Mouse (Mus musculus) forebrain, embryonic 15.5 days (tissue): ENCODE measurements around the gene Rpp14. TPM values are rescaled to one million over a fixed set of nuclear protein-coding genes. Genes with fewer than 3 reads are reported as not detected.

Experiments used
- ATAC-seq: fragments of 200-750 bp; cut with Nextera tagmentation; replicated peaks from 2 replicates; pipeline ENCODE4 v1.8.0; 2017; ENCODE audit warnings: mild to moderate bottlenecking, moderate TSS enrichment, moderate library complexity
- H3K27ac ChIP-seq: fragments of 300-500 bp; sonication (generic); replicated peaks from 2 replicates; pipeline ENCODE4 v1.5.1; 2015; ENCODE audit warnings: mild to moderate bottlenecking, inconsistent platforms
- H3K27me3 ChIP-seq: fragments of 300-500 bp; sonication (generic); 2 replicates; pipeline ENCODE4 v1.6.1; 2015; ENCODE audit warnings: inconsistent platforms
- H3K36me3 ChIP-seq: fragments of 300-500 bp; sonication (generic); 2 replicates; pipeline ENCODE4 v1.6.1; 2015; ENCODE audit warnings: mild to moderate bottlenecking, inconsistent platforms
- H3K4me1 ChIP-seq: fragments of 300-500 bp; sonication (generic); 2 replicates; pipeline ENCODE4 v1.6.1; 2015; ENCODE audit warnings: inconsistent platforms
- H3K4me2 ChIP-seq: fragments of 300-500 bp; sonication (generic); replicated peaks from 2 replicates; pipeline ENCODE4 v1.6.1; 2015; ENCODE audit warnings: mild to moderate bottlenecking, inconsistent platforms
- H3K4me3 ChIP-seq: fragments of 300-500 bp; sonication (generic); 2 replicates; pipeline ENCODE4 v1.5.1; 2015; ENCODE audit warnings: mild to moderate bottlenecking, inconsistent platforms
- H3K9ac ChIP-seq: fragments of 300-500 bp; sonication (generic); replicated peaks from 2 replicates; pipeline ENCODE4 v1.6.1; 2015; ENCODE audit warnings: mild to moderate bottlenecking, inconsistent platforms
- H3K9me3 ChIP-seq: fragments of 300-500 bp; sonication (generic); 2 replicates; pipeline ENCODE4 v1.6.1; 2016; ENCODE audit warnings: inconsistent platforms
- WGBS: fragments of 180-500 bp; shearing (Covaris S2); methylation state at CpG from one replicate; pipeline ENCODE4 v1.1.7; 2015; ENCODE audit warnings: mixed read lengths; 5-methylcytosine and 5-hydroxymethylcytosine counted together
- polyA plus RNA-seq: library from polyadenylated mRNA; unstranded; fragments of >200 nt; fragmentation: Nextera tagmentation; extraction: Ambion mirVana; gene quantifications from 2 replicates; pipeline ENCODE4 v1.2.1, GENCODE M21; 2015

Gene Rpp14
- polyA plus RNA-seq, 1 experiment from 2014 or later: 50.1 TPM

GRCm38 (mm10) chr14:8062537-8063301, 17.4 kb upstream of the Rpp14 start:
- no peaks in the 10 kb centered on the region for H3K27me3 ChIP-seq
- no peak overlapping the region for H3K9ac ChIP-seq
- peak overlapping the region; percentile 31; the same call in 1 of the 2 replicates for H3K27ac ChIP-seq
- H3K36me3 ChIP-seq: no peaks in the 10 kb centered on the region
- no peak overlapping the region for H3K4me2 ChIP-seq
- 23% methylated on average over 3 of the region's 3 CpGs for WGBS
- H3K4me3 ChIP-seq: no peak overlapping the region
- no peaks in the 10 kb centered on the region for H3K9me3 ChIP-seq
- H3K4me1 ChIP-seq: no peaks in the 10 kb centered on the region
- ATAC-seq: peak; percentile 51; the same call in 1 of the 2 replicates

GRCm38 (mm10) chr14:8063835-8064785, 16.1 kb upstream of the Rpp14 start:
- WGBS: 94% methylated on average over 8 of the region's 8 CpGs
- H3K9ac ChIP-seq: no peak overlapping the region
- no peaks in the 10 kb centered on the region for H3K9me3 ChIP-seq
- ATAC-seq: no peak
- no peak overlapping the region for H3K4me3 ChIP-seq
- H3K36me3 ChIP-seq: no peaks in the 10 kb centered on the region
- no peaks in the 10 kb centered on the region for H3K27me3 ChIP-seq
- H3K4me1 ChIP-seq: no peaks in the 10 kb centered on the region
- no peak overlapping the region for H3K4me2 ChIP-seq
- H3K27ac ChIP-seq: no peak overlapping the region

- H3K27ac ChIP-seq: peak overlapping the region; percentile 91
- H3K4me1 ChIP-seq: peaks cover 18% of the 10 kb centered on the region
- peak overlapping the region; percentile 70 for H3K4me3 ChIP-seq
- peak overlapping the region; percentile 64 for H3K9ac ChIP-seq
- peak overlapping the region; percentile 83 for H3K4me2 ChIP-seq
- H3K9me3 ChIP-seq: no peaks in the 10 kb centered on the region
- 4% methylated on average over 11 of the region's 11 CpGs for WGBS
- peak; percentile 51 for ATAC-seq
- peaks cover 18% of the 10 kb centered on the region for H3K36me3 ChIP-seq
- no peaks in the 10 kb centered on the region for H3K27me3 ChIP-seq
These were observed 551 bp downstream of the Rpp14 start for GRCm38 (mm10) chr14:8080718-8081117.

- H3K4me2 ChIP-seq: no peak overlapping the region
- no peak overlapping the region for H3K4me3 ChIP-seq
- no peak for ATAC-seq
- H3K27ac ChIP-seq: no peak overlapping the region
- peaks cover 39% of the 10 kb centered on the region for H3K36me3 ChIP-seq
- H3K9me3 ChIP-seq: no peaks in the 10 kb centered on the region
- WGBS: 84% methylated on average over 1 of the region's 1 CpGs
- no peaks in the 10 kb centered on the region for H3K27me3 ChIP-seq
- no peak overlapping the region for H3K9ac ChIP-seq
- peaks cover 18% of the 10 kb centered on the region for H3K4me1 ChIP-seq
These were observed 2.8 kb downstream of the Rpp14 start for GRCm38 (mm10) chr14:8082949-8083348.

- 96% methylated on average over 2 of the region's 2 CpGs for WGBS
- no peak for ATAC-seq
- Histone ChIP-seq H3K4me1 (peaks cover 6% of the 10 kb centered on the region), H3K27me3 (no peaks in the 10 kb centered on the region), H3K4me2 (no peak overlapping the region), H3K9ac (no peak overlapping the region), H3K4me3 (no peak overlapping the region), H3K9me3 (no peaks in the 10 kb centered on the region), H3K36me3 (peaks cover 69% of the 10 kb centered on the region), H3K27ac (no peak overlapping the region)
These were observed 8.8 kb downstream of the Rpp14 start for GRCm38 (mm10) chr14:8089016-8089415.

GRCm38 (mm10) chr14:8092573-8092972, 12.4 kb downstream of the Rpp14 start:
- Histone ChIP-seq H3K4me3 (no peak overlapping the region), H3K9me3 (no peaks in the 10 kb centered on the region), H3K4me2 (no peak overlapping the region), H3K27me3 (no peaks in the 10 kb centered on the region), H3K4me1 (peaks cover 8% of the 10 kb centered on the region), H3K36me3 (peaks cover 36% of the 10 kb centered on the region), H3K27ac (no peak overlapping the region), H3K9ac (no peak overlapping the region)
- peak; percentile 39; the same call in 1 of the 2 replicates for ATAC-seq
- 93% methylated on average over 2 of the region's 2 CpGs for WGBS

GRCm38 (mm10) chr14:8093427-8093826, 13.3 kb downstream of the Rpp14 start:
- no peaks in the 10 kb centered on the region for H3K27me3 ChIP-seq
- no peak for ATAC-seq
- 39% methylated on average over 5 of the region's 5 CpGs for WGBS
- H3K9me3 ChIP-seq: no peaks in the 10 kb centered on the region
- peaks cover 31% of the 10 kb centered on the region for H3K36me3 ChIP-seq
- no peak overlapping the region for H3K4me2 ChIP-seq
- H3K4me1 ChIP-seq: peaks cover 12% of the 10 kb centered on the region
- H3K27ac ChIP-seq: 0 out of 2 replicates have a peak overlapping the region, but pooled peaks have one; percentile 19
- H3K9ac ChIP-seq: no peak overlapping the region
- H3K4me3 ChIP-seq: no peak overlapping the region

GRCm38 (mm10) chr14:8094931-8095561, 14.9 kb downstream of the Rpp14 start:
- no peak for ATAC-seq
- Histone ChIP-seq H3K27ac (no peak overlapping the region), H3K4me2 (no peak overlapping the region), H3K9ac (no peak overlapping the region), H3K9me3 (no peaks in the 10 kb centered on the region), H3K36me3 (peaks cover 15% of the 10 kb centered on the region), H3K4me3 (no peak overlapping the region), H3K4me1 (peaks cover 24% of the 10 kb centered on the region), H3K27me3 (no peaks in the 10 kb centered on the region)
- 51% methylated on average over 3 of the region's 3 CpGs for WGBS

- peaks cover 24% of the 10 kb centered on the region for H3K4me1 ChIP-seq
- no peak overlapping the region for H3K4me2 ChIP-seq
- H3K27me3 ChIP-seq: no peaks in the 10 kb centered on the region
- H3K9me3 ChIP-seq: no peaks in the 10 kb centered on the region
- no peak overlapping the region for H3K9ac ChIP-seq
- peaks cover 10% of the 10 kb centered on the region for H3K36me3 ChIP-seq
- no peak overlapping the region for H3K27ac ChIP-seq
- 78% methylated on average over 7 of the region's 7 CpGs for WGBS
- no peak overlapping the region for H3K4me3 ChIP-seq
- no peak for ATAC-seq
These were observed 15.4 kb downstream of the Rpp14 start for GRCm38 (mm10) chr14:8095562-8095950.

GRCm38 (mm10) chr14:8097978-8098686, 18.0 kb downstream of the Rpp14 start, which contains the start of gene Pxk:
Pxk (plus strand) TSS chr14:8098211.
- H3K9me3 ChIP-seq: no peaks in the 10 kb centered on the region
- peak within 1 kb of the TSS; percentile 73 for H3K27ac ChIP-seq
- H3K36me3 ChIP-seq: no peaks in the 10 kb centered on the region
- no peaks in the 10 kb centered on the region for H3K27me3 ChIP-seq
- peak within 1 kb of the TSS; percentile 71 for H3K9ac ChIP-seq
- peaks cover 33% of the 10 kb centered on the region for H3K4me1 ChIP-seq
- under 1% methylated on average over 81 of the region's 89 CpGs for WGBS
- H3K4me3 ChIP-seq: peak within 1 kb of the TSS; percentile 73
- peak; percentile 94 for ATAC-seq
- H3K4me2 ChIP-seq: peak within 1 kb of the TSS; percentile 59

- peak overlapping the region; percentile 59 for H3K4me2 ChIP-seq
- peak overlapping the region; percentile 73 for H3K4me3 ChIP-seq
- H3K36me3 ChIP-seq: no peaks in the 10 kb centered on the region
- no peaks in the 10 kb centered on the region for H3K27me3 ChIP-seq
- H3K27ac ChIP-seq: peak overlapping the region; percentile 73
- WGBS: 2% methylated on average over 5 of the region's 5 CpGs
- H3K9ac ChIP-seq: peak overlapping the region; percentile 71
- no peak for ATAC-seq
- H3K9me3 ChIP-seq: no peaks in the 10 kb centered on the region
- peaks cover 35% of the 10 kb centered on the region for H3K4me1 ChIP-seq
These were observed 18.5 kb downstream of the Rpp14 start for GRCm38 (mm10) chr14:8098687-8098995.
